Mouse (Mus musculus): ENCODE results near the gene Pip4k2a.

GRCm38 (mm10) chr2:19016348-19016747 is 18.4 kb upstream of the Pip4k2a start:
- no peak for TF ChIP-seq POLR2AphosphoS5 (IDR thresholded peaks at IDR 0.05; ENCODE audit: insufficient replicate concordance, low read depth, low read length)
- no peak for TF ChIP-seq CTCF (IDR thresholded peaks at IDR 0.05; ENCODE audit: low read depth, low read length)

All from G1E (cell line).